Mouse (Mus musculus) lung, embryonic 14.5 days (tissue): ENCODE measurements at regions not wholly inside any gene's neighbourhood (a gene's known extent, or its start where the extent isn't known, plus 50 kb on each side); places are given as distances from the start of the nearest gene placed in this dataset.

ENCODE experiments used
- ATAC-seq: fragments of 200-750 bp; cut with Nextera tagmentation; 2 replicates; pipeline ENCODE4 v1.8.0; 2017; ENCODE audit warnings: mild to moderate bottlenecking, moderate TSS enrichment, moderate library complexity; ENCODE audit not compliant: insufficient read depth
- DNase-seq: peaks from one replicate; pipeline ENCODE4 v3.0.0-alpha.2; 2015
- H3K27ac ChIP-seq: fragments of 300-500 bp; sonication (generic); 2 replicates; pipeline ENCODE4 v1.5.1; 2014; ENCODE audit warnings: low read depth, mild to moderate bottlenecking, moderate library complexity
- H3K27me3 ChIP-seq: fragments of 300-500 bp; sonication (generic); 2 replicates; pipeline ENCODE4 v1.6.1; 2014; ENCODE audit warnings: low read length, control low read depth; ENCODE audit not compliant: insufficient read depth
- H3K36me3 ChIP-seq: fragments of 300-500 bp; sonication (generic); 2 replicates; pipeline ENCODE4 v1.6.1; 2014; ENCODE audit warnings: control low read depth; ENCODE audit not compliant: insufficient read depth
- H3K4me1 ChIP-seq: fragments of 300-500 bp; sonication (generic); 2 replicates; pipeline ENCODE4 v1.6.1; 2014; ENCODE audit warnings: antibody characterized with exemption, control low read depth; ENCODE audit not compliant: insufficient read depth
- H3K4me2 ChIP-seq: fragments of 300-500 bp; sonication (generic); 2 replicates; pipeline ENCODE4 v1.6.1; 2014; ENCODE audit warnings: mild to moderate bottlenecking
- H3K4me3 ChIP-seq: fragments of 300-500 bp; sonication (generic); 2 replicates; pipeline ENCODE4 v1.5.1; 2014; ENCODE audit warnings: low read depth, low read length
- H3K9ac ChIP-seq: fragments of 300-500 bp; sonication (generic); 2 replicates; pipeline ENCODE4 v1.6.1; 2014
- H3K9me3 ChIP-seq: fragments of 300-500 bp; sonication (generic); 2 replicates; pipeline ENCODE4 v1.6.1; 2016; ENCODE audit warnings: low read depth, low read length, control low read depth
- CTCF ChIP-seq: IDR thresholded peaks from 2 replicates; pipeline ENCODE4 v1.5.1; 2016; ENCODE audit warnings: antibody characterized with exemption, low read depth
- WGBS: fragments of 180-500 bp; shearing (Covaris S2); extraction: QIAGEN DNeasy Blood & Tissue Kit; methylation state at CpG from one replicate; pipeline ENCODE4 v1.1.7; 2014; 5-methylcytosine and 5-hydroxymethylcytosine counted together

DNA sequence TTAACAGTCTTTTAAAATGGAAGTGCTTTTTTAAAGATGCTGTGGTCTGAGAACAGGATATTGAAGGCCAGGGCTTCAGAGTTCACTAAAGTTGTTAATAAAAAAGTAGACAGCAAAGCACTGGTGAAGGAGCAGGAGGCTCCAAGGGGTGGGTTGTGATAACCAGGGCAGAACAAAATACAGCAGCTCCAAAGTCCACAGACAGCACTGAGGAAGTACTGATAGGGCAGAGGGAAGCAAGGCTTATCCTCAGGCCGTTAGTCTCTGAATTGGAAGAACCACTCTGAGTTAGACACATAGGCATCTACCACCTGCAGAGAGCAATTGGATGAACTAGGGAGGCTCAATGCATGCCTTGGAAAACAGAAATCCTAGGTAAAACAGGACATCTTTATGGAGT lies 62.1 kb downstream of the P2ry1 start:
- no peaks in the 10 kb centered on the region for H3K4me1 ChIP-seq
- H3K9me3 ChIP-seq = no peaks in the 10 kb centered on the region
- no peak overlapping the region for H3K4me2 ChIP-seq
- no peak overlapping the region for H3K27ac ChIP-seq
- no peaks in the 10 kb centered on the region for H3K36me3 ChIP-seq
- ATAC-seq (no peak), DNase-seq (no peak)
- 55% methylated on average over 1 of the region's 1 CpGs for WGBS
- H3K4me3 ChIP-seq = no peak overlapping the region
- no peak overlapping the region for H3K9ac ChIP-seq
- H3K27me3 ChIP-seq = no peaks in the 10 kb centered on the region
- TF ChIP-seq CTCF = no peak

DNA sequence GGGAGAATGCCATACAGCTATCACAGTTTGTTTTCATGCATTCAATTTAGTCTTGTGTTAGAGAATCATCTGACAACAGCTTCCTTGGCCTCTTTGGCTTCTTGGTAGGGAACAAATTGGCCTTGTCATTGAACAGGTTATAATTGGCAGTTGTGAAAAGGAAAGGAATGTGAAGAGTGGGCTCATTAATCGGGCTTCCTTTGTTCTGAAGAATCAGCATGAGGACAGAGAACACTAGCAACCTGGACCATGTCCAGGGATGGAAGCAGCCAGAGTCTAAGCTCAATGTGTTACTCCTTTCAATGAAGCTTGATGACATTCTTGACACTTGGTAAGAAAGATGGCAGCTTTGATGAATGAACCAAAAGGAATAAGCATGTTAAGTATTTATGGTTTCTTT lies 64.5 kb downstream of the P2ry1 start:
- H3K9ac ChIP-seq = no peak overlapping the region
- H3K4me3 ChIP-seq = no peak overlapping the region
- H3K27me3 ChIP-seq = no peaks in the 10 kb centered on the region
- H3K4me1 ChIP-seq = no peaks in the 10 kb centered on the region
- DNase-seq (peak; percentile 1), ATAC-seq (no peak)
- TF ChIP-seq CTCF = no peak
- no peaks in the 10 kb centered on the region for H3K36me3 ChIP-seq
- H3K9me3 ChIP-seq = no peaks in the 10 kb centered on the region
- H3K27ac ChIP-seq = no peak overlapping the region
- WGBS = 50% methylated on average over 1 of the region's 1 CpGs
- no peak overlapping the region for H3K4me2 ChIP-seq

DNA sequence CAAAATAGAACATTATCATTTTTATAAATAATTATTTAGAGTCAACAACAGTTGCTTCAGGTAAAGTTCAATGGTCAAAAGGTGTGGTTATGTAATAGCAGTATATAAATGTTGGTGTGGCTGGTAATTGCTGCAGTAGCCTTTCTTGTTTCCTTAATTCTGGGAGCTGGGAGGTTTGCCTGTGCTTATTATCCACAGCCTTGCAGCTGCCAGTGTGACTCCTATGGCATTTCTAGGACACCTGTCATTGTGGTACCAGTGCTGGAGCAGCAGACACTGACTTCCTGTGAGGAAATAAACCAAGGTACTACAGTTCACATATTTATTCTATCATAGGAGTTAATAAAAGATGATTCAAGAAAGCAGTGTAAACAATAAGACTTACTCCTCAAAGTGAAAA lies 65.6 kb downstream of the P2ry1 start:
- no peak for TF ChIP-seq CTCF
- Histone ChIP-seq H3K4me1 (no peaks in the 10 kb centered on the region), H3K9ac (no peak overlapping the region), H3K4me3 (no peak overlapping the region), H3K27ac (no peak overlapping the region), H3K27me3 (no peaks in the 10 kb centered on the region), H3K4me2 (no peak overlapping the region), H3K9me3 (no peaks in the 10 kb centered on the region), H3K36me3 (no peaks in the 10 kb centered on the region)
- no peak for ATAC-seq
- no peak for DNase-seq

DNA sequence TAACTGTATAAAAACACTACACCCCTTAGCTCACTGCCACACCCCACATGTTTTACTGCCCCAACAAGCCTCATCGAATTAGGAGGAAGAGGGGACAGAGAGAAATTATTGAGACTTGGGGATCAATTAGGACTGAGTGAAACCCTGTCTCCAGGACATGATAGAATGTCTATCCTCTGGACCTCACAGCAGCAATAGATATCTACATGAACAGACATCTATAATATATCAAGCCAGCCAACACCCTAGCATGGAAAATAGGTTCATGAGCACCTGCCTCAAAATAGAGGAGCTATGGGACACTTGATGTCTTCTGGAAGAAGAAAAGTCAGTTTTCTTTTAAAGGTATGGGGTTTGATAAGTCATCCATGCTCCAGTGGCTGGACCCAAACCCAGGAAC lies 68.4 kb downstream of the P2ry1 start:
- Histone ChIP-seq H3K4me1 (no peaks in the 10 kb centered on the region), H3K4me2 (no peak overlapping the region), H3K9ac (no peak overlapping the region), H3K4me3 (no peak overlapping the region), H3K27ac (no peak overlapping the region), H3K9me3 (no peaks in the 10 kb centered on the region), H3K36me3 (no peaks in the 10 kb centered on the region), H3K27me3 (no peaks in the 10 kb centered on the region)
- ATAC-seq = no peak
- 91% methylated on average over 1 of the region's 1 CpGs for WGBS
- TF ChIP-seq CTCF = no peak
- DNase-seq = no peak

DNA sequence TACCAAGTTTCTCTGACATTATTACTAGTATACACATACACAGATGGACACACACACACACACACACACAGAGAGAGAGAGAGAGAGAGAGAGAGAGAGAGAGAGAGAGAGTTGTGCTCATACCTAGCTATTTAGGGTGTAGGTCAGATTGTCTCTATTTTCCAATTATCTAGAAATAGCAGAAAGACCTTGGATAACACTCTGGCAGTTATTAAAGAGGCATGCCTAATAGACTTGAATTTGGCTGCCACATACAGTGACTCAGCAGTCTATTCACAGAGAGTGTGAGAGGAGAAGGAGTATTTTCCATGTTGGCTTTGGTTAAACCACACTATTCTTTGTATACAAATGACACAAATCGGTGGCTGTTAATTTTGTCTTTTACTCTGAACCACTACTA lies 69.7 kb downstream of the P2ry1 start:
- WGBS = 84% methylated on average over 1 of the region's 1 CpGs
- no peak overlapping the region for H3K4me3 ChIP-seq
- no peak overlapping the region for H3K27ac ChIP-seq
- no peak for ATAC-seq
- H3K4me1 ChIP-seq = no peaks in the 10 kb centered on the region
- no peaks in the 10 kb centered on the region for H3K9me3 ChIP-seq
- H3K4me2 ChIP-seq = no peak overlapping the region
- TF ChIP-seq CTCF = no peak
- H3K36me3 ChIP-seq = no peaks in the 10 kb centered on the region
- no peak overlapping the region for H3K9ac ChIP-seq
- no peaks in the 10 kb centered on the region for H3K27me3 ChIP-seq
- no peak for DNase-seq

DNA sequence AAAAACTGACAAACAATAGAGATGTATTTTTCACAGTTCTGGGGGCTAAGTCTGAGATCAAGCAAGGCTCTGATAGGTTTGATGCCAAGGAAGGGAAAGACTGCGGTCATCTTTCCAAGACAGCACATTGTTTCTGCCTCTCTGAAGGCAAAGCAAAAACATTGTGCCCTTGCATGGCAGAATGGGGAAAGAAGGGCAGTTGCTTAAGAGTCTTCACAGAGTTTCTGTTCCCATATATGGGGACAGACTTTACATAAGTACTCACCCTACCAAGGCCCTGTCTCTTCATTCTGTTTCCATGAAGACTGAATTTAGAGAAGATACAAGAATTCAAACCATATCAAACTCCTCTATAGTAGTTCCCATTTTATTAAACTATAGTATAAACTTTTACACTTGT lies 70.5 kb downstream of the P2ry1 start:
- Histone ChIP-seq H3K4me2 (no peak overlapping the region), H3K4me3 (no peak overlapping the region), H3K4me1 (no peaks in the 10 kb centered on the region), H3K36me3 (no peaks in the 10 kb centered on the region), H3K27ac (no peak overlapping the region), H3K9me3 (no peaks in the 10 kb centered on the region), H3K9ac (no peak overlapping the region), H3K27me3 (no peaks in the 10 kb centered on the region)
- no peak for ATAC-seq
- DNase-seq = no peak
- no peak for TF ChIP-seq CTCF
- 94% methylated on average over 1 of the region's 1 CpGs for WGBS

DNA sequence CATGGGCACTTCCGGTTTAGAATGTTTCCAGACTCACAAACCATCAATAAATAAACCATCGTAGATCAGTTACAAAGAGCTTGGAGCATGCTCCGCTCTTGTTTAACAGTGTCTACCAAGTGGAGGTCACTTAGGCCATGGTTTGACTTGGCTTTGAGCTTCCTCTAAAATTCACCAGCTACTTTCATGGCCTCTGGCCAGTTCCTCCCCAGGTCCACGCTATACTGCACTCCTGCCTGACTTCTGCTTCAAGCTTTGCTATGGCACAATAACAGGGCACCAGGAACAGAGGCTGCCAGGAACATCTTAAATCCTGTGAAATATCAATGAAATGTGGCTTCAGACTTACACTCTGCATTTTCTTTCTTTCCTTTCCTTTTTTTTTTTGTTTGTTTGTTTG lies 71.2 kb downstream of the P2ry1 start:
- Histone ChIP-seq H3K9ac (no peak overlapping the region), H3K36me3 (no peaks in the 10 kb centered on the region), H3K4me3 (no peak overlapping the region), H3K9me3 (no peaks in the 10 kb centered on the region), H3K4me2 (no peak overlapping the region), H3K27me3 (no peaks in the 10 kb centered on the region), H3K4me1 (no peaks in the 10 kb centered on the region), H3K27ac (no peak overlapping the region)
- ATAC-seq (no peak), DNase-seq (no peak)
- 81% methylated on average over 4 of the region's 4 CpGs for WGBS
- no peak for TF ChIP-seq CTCF

DNA sequence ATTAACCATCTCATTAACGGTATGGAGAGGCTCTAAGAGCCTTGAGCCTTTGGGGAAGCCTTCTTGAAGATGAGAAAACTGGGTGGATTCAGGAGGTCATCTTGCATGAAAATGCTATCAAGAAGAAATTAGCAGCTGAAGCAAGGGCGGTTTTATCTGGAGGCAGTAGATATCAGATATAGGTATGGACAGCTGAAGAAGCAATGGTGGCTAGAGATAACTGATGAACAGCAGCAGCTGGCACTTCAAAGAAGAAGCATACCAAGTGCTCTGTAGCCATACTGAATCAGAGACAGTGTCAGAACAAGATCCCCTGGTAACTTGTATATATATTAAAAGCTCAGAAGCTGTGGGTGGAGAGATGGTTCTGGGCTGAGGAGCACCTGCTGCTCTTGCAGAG lies 73.2 kb downstream of the P2ry1 start:
- Histone ChIP-seq H3K9ac (no peak overlapping the region), H3K27ac (no peak overlapping the region), H3K9me3 (no peaks in the 10 kb centered on the region), H3K4me3 (no peak overlapping the region), H3K36me3 (no peaks in the 10 kb centered on the region), H3K4me2 (no peak overlapping the region), H3K27me3 (no peaks in the 10 kb centered on the region), H3K4me1 (no peaks in the 10 kb centered on the region)
- 70% methylated on average over 2 of the region's 2 CpGs for WGBS
- no peak for ATAC-seq
- no peak for DNase-seq
- TF ChIP-seq CTCF = no peak
